Mouse (Mus musculus) lung, adult 2 months (tissue): ENCODE data around the gene Comtd1.

Source experiments
- CTCF ChIP-seq: fragments of 200-500 bp; IDR thresholded peaks from 2 replicates; pipeline ENCODE4 v1.5.1; 2011; ENCODE audit warnings: mild to moderate bottlenecking, low read length, control low read depth; ENCODE audit not compliant: insufficient read depth
- POLR2A ChIP-seq: fragments of 200-500 bp; IDR thresholded peaks from 2 replicates; pipeline ENCODE4 v1.6.1; 2011; ENCODE audit warnings: low read depth, mild to moderate bottlenecking, control low read depth, low read length, borderline replicate concordance; ENCODE audit errors: extremely low read depth

DNA sequence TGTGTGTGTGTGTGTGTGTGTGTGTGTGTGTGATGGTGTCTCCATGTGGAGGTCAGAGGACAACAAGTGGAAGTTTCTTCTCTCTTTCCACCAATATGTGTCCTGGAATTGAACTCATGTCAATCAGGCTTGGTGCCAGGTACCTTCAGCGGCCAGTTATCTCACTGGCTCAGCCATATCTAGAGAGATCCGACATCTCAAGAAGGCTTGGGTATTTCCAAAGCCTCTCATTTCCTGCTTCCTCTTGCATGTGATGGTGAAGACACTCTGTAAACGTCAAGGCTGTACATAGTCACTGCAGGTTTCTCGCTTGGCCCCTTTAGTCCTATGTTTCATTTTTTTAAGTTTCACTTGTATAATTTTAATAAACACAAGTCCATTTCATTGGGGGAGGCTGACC is 35.6 kb downstream of the Comtd1 start:
- TF ChIP-seq POLR2A (no peak), CTCF (no peak)
